Mouse (Mus musculus) Muller cell, postnatal 12 days (primary cell): ENCODE data around the gene Ppp2r3a.

Source experiments
- DNase-seq: peaks from one replicate; pipeline ENCODE4 v3.0.0-alpha.2; 2015; ENCODE audit errors: inconsistent ontology term

Gene Ppp2r3a

DNA sequence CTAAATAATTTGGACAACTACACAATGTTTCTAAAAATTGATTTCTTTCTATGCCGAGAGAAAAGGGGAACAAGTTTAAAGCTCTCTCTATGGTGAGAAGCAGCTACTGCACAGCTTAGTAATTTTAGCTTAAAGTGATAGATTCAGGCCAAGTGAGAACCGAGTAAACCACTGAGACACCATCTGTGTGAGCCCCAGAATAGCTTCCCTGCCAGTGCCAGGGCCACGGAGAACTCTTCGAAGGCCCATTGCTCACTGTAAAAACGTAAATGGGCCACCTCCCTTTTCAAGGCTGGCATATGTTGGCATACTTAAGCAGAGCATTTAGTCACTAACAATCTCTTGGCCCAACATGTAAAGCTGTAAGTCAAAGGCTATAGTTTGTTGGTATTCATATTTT, 91.5 kb downstream of the Ppp2r3a start:
- no peak for DNase-seq

GRCm38 (mm10) chr9:101159431-101159830, 92.2 kb downstream of the Ppp2r3a start:
- DNase-seq = peak; percentile 35

DNA sequence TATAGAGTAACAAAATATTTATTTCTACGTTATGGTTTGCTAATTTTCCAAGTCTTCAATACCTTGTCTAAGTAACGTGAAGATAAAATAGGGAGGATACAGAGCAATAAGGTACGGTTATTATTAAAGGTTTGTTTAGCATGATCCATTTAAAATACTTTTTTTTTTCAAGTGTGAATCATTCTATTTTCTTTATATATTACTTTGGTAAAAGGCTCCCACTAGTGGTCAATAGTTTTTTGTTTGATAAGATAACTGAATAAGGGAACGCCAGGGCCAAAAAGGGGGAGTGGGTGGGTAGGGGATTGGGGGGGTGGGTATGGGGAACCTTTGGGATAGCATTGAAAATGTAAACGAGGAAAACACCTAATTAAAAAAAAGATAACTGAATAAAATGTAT, 98.7 kb downstream of the Ppp2r3a start:
- no peak for DNase-seq

DNA sequence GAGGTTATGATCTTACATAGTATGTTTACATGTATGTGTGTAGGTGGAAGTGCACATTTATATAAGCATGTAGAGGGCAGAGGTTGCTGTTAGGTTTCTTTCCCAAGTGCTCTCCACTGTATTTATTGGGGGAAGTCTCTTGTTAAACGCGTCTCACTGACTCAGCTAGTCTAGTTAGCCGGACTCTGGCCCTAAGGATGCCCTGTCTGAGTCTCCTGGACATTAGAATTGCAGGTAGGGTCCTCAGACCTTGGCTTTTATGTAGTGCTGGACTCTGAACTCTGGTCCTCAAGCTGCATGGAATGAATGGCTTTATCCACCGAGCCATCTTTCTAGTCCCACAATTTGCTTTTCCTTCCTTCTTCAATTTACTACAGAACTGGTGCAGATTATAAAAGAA, 108.0 kb downstream of the Ppp2r3a start:
- DNase-seq = no peak

DNA sequence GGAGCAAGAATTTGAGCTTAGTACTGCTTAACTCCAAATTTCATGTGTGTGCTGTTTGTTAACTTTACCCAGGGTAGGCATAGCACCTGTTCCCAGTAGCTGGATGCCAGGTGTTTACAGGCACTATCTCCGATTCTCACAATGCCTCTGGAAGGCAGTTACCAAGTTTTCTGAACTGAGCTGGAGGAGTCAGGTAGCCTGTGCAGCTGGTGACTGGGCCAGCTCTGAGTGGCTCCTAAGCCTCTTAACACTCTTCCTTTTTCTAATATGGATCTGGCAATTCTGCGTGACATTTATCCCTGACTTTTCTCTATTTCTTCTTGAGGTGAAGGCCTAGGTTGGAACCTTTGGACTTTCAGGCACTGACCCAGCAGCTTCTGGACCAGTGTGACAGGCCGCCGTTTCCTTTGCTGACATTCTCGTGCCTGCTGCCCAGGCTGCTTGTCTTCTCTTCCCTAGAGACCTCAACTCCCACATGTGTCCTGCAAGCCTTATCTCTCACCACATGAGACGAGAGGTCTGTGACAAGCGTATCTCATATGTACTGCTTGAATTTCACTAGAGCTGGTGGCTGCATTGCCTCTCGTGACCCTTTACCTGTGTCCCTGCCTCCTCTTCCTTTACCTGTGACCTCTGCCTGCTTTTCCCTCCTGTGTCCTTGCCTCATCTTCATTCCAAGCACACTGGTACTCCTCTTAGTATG, 137.3 kb downstream of the Ppp2r3a start:
- no peak for DNase-seq

- DNase-seq = peak; percentile 37
Observed at GRCm38 (mm10) chr9:101113317-101113716, 138.3 kb downstream of the Ppp2r3a start.

DNA sequence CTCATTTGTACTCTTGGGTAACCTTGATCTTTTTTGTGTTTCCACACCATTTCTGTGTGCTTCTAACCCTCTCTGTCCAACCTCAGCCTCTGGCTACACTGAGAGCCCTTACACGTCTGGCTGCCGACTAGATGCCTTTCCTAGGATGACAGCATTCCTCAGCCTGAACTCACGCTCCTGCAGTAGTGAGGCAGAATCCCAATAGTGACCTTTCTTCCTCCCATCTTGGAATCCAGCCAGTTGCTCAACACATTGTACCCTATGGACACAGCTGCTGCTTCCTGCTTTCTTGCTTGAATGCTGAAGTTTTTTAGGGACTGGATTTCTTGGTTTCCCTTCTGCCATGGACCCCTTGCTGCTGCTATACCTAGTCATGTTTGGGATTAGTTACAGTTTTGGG, 141.6 kb downstream of the Ppp2r3a start:
- DNase-seq = peak; percentile 68

GRCm38 (mm10) chr9:101107386-101107785, 144.2 kb downstream of the Ppp2r3a start:
- no peak for DNase-seq

GRCm38 (mm10) chr9:101105735-101106134, 145.9 kb downstream of the Ppp2r3a start:
- DNase-seq = no peak

DNA sequence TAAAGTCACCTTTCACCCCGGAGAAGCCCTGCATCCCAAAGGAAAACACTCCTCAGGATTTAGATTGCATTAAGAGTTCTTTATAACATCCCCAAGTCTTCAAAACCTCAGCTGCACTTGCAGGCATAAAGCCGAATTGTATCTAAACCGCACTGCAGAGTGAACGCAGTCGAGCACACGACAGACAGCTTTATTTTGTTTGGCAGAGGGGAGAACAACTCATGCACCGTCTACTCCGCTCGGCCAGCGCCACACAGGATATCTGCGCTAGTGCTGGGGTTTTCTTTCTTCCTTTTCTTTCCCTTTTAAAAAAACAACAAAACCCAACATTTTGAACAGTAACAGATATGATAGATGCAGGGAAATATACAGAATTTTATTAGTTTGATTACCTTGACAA, 146.7 kb downstream of the Ppp2r3a start:
- DNase-seq = no peak

GRCm38 (mm10) chr9:101102288-101102687, 149.3 kb downstream of the Ppp2r3a start:
- no peak for DNase-seq

- DNase-seq = no peak
Observed at GRCm38 (mm10) chr9:101101547-101101946, 150.0 kb downstream of the Ppp2r3a start.

- DNase-seq = no peak
Observed at GRCm38 (mm10) chr9:101100163-101100562, 151.4 kb downstream of the Ppp2r3a start.

- no peak for DNase-seq
Observed at GRCm38 (mm10) chr9:101099445-101099844, 152.2 kb downstream of the Ppp2r3a start.

DNA sequence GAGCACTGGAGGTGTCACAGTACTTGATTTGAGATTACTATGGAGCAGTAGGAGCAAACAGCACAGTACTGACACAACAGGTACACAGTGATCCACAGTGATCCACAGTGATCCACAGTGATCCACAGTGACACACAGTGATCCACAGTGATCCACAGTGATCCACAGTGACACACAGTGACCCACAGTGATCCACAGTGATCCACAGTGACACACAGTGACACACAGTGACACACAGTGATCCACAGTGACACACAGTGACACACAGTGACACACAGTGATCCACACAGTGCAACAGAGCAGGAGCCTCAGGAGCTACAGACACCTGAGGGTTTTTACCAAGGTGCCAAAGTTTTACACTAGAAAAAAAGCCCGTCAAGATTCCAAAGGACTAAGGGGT, 154.1 kb downstream of the Ppp2r3a start:
- DNase-seq = no peak

GRCm38 (mm10) chr9:101096461-101096860, 155.1 kb downstream of the Ppp2r3a start:
- DNase-seq = no peak

DNA sequence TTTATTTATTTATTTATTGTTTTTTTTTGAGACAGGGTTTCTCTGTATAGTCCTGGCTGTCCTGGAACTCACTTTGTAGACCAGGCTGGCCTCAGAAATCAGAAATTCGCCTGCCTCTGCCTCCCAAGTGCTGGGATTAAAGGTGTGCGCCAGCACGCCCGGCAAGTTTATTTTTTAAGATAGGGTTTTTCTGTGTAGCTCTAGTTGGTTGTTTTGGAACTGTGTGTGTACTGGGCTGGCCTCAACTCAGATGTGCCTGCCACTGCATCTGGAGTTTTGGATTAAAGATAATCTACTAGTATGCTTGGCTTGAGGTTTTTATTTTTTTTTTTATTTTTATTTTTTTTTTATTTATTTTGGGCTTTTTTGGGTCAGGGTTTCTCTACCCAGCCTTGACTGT, 156.2 kb downstream of the Ppp2r3a start:
- DNase-seq = no peak

DNA sequence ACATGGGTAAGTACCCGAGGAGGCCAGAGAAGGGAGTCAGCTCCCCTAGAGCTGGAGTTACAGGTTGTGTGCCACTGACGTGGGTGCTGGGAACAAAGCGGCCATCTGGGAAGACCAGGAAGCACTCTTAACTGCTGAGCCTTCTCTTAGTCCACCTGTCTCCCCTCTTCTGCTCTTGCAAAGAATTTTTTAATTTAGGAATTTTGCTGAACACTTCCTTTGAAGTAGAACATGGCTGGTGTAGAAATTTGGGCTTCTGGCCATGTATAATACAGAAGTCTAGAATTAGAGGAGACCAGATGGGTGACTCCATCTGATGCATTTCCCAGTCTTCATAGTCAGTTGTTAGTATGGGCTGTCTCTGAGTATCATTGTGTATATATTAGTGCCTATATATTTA, 167.9 kb downstream of the Ppp2r3a start:
- no peak for DNase-seq

DNA sequence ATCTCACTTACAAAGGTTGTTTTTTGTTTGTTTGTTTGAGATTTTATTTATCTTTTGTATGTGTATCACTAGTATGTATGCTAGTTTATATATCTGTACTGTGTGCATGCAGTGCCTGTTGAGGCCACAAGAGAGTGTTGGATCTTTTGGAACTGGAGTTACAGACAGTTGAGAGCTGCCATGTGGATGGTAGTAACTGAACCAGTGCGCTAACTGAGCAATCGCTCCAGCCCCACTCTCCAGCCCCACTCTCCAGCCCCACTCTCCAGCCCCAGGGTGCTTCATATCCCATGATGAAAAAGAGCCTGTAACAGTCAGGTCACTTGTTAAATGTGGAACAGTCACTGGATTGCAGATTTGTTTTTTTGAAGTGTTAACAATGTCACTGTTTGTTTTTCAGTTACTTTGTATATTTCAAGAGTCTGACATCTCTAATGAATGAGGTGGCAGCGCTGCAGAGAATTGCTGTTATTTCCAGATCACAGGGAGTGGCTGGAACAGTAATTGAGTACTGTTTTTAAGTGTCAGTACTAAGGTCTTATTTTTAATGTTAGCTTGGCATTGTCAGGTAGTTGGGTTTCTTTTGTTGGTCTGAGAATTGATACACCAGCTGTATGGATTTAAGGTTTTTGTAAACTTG, 171.4 kb downstream of the Ppp2r3a start:
- peak; percentile 57 for DNase-seq

- no peak for DNase-seq
Observed at GRCm38 (mm10) chr9:101078579-101078978, 173.0 kb downstream of the Ppp2r3a start.

- DNase-seq = no peak
Observed at GRCm38 (mm10) chr9:101077486-101077885, 174.1 kb downstream of the Ppp2r3a start.

DNA sequence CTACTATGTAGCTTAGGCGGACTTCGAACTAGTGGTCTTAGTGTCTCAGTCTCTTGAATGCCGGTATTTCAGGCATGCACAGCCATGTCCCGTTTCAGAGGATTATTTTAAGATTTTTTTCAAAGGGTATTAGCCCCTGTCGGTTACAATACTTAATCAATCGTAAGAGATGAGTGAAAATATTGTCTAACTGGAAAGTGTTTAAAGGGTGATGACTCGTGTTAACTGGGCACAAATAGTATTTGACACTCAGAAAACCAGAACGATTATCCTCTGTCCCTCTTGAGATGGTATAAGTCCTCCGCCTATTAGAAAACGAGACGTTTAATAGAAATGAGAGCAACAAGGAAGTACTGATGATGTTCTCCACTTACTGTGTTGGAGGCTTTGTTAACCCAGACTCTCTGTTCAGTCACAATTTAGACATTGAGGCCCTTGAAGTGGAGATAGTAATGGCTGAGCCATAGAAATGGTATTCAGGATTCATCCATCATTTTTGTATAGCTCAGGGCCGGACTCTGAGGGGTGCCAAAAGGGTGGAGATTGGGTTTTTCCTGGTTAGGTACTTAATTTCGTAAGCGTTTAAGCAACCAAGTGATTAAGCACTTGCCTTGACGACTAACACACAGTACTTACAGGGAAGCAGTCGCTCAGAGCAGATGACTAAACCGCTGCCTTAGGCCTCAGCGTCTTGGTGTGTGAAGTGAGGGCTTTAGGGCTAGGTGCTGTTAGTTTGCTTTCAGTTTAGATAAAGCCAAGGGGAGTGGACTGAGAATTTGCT, 175.3 kb downstream of the Ppp2r3a start:
- DNase-seq = peak; percentile 61

- no peak for DNase-seq
Observed at GRCm38 (mm10) chr9:101075694-101076093, 175.9 kb downstream of the Ppp2r3a start.
